Mouse (Mus musculus) cerebellum, postnatal 36 days (tissue): ENCODE measurements around the gene Cfap97d2.

Source experiments
- DNase-seq, 2 experiments: peaks; one replicate each; pipeline ENCODE4 v3.0.0; 2021 to 2022; ENCODE audit warnings: mixed read lengths in 2 of 2

Gene Cfap97d2

DNA sequence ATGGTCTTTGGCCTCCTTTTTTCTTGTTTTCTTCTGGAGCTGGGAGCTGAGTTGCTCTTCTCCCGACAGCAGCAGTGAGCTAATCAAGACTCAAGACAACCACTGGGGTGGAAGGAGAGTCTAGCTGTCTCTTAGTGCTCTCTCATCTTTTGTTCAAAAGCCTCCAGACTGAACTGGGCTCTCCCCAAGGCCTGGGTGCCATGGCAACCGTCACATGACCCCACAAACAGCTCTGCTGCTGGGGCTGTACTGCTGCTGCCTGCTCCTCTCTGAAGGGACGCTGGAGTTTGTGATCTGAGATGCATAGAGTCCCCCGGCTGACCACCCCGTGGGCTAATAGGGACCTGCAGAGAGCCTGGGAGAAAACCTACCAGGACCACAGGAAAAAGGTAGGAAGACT lies at the start of gene Cfap97d2:
TSS of gene Cfap97d2 (plus strand) at position 222 of the 400 bp plus-strand sequence.
- DNase-seq: peak in 1 of 2 experiments; percentile 57

DNA sequence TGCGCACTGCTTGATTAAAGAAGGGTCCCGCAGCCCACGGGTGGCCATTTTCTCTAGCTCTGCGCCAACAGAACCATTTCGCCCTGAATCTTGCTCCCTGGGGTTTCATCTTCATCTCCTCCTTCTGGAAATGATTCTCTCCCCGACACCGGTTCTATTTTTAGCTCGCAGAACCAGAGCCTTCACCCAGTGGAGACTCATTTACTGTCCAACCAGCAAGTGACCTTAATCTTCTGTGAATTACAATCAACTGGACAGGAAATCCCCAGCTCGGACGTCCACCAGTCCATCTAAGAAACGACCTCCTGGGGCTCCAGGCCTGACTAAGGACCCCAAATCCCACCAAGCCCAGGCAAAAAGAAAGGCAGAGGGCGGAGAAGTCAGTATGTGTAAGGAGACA lies 48.2 kb upstream of the Cfap97d2 start:
- no peak for DNase-seq

- DNase-seq: no peak
Observed at GRCm38 (mm10) chr8:13660323-13660722, 45.4 kb upstream of the Cfap97d2 start.

DNA sequence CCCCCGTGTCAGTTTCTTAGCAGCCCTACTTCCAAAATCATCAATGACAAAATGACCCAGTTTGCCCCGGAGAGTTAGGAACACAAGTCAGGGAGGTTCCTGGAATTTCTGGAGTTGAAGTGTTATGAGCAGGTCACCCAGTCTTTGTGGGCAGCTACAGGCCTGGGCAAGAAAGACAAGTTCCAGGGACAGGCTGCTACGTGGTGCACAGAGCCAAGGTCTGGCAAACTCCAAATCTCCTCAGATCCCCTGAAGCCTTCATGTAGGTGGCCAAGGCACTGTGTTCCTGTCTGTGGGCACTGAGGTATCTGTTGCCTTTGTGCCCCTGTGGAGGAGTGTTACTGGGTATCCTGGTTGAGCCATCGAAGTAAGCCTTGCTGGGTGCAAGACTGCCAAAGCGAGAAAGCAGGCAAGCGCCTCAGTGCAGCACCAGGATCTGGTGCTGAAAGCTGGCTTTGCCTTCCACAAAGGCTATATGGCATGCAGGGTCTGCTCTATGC lies 40.9 kb upstream of the Cfap97d2 start:
- no peak for DNase-seq

GRCm38 (mm10) chr8:13665538-13665937 lies 40.2 kb upstream of the Cfap97d2 start:
- DNase-seq: no peak

DNA sequence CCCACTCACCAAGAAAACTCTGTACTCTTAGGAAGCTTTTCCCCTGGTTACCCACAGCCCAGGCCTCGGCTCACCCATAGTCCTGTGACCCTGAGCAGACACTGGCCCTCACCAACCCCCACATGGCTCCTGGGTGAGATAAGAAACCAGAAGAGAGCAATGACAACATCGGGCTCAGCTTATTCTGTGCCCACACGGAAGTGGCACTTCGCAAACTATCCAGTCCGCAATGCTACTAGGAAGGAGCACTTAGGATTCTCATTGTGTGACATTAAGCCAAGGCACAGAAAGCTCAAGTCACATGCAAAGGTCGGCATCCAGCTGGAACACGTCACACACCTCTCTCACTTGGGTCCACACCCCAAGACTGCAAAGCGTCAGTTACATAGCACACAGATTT lies 39.7 kb upstream of the Cfap97d2 start:
- no peak for DNase-seq

DNA sequence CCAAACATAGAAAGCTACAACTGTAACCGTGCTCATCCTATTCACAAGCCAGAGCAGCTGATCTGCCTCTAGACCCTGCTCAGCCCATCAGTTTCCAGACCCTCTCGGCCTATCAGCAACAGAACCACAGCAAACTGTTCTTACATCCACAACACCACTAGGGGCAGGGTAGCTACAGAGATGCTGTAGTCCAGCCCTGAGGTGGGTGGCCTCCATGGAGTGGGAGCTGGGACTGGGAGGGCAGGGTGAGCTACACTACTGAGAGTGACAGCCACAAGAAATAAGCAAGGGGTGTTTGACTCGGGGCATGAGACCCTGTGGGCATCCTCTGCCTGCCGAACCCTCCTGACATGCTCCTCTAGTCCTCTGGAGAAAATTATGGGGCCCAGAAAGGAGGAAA lies 37.8 kb upstream of the Cfap97d2 start:
- peak in 1 of 2 experiments; percentile 29 for DNase-seq

GRCm38 (mm10) chr8:13668367-13668766 lies 37.3 kb upstream of the Cfap97d2 start:
- DNase-seq: no peak

GRCm38 (mm10) chr8:13670011-13670471 lies 35.6 kb upstream of the Cfap97d2 start:
- DNase-seq: peak; percentile 58 to 61

DNA sequence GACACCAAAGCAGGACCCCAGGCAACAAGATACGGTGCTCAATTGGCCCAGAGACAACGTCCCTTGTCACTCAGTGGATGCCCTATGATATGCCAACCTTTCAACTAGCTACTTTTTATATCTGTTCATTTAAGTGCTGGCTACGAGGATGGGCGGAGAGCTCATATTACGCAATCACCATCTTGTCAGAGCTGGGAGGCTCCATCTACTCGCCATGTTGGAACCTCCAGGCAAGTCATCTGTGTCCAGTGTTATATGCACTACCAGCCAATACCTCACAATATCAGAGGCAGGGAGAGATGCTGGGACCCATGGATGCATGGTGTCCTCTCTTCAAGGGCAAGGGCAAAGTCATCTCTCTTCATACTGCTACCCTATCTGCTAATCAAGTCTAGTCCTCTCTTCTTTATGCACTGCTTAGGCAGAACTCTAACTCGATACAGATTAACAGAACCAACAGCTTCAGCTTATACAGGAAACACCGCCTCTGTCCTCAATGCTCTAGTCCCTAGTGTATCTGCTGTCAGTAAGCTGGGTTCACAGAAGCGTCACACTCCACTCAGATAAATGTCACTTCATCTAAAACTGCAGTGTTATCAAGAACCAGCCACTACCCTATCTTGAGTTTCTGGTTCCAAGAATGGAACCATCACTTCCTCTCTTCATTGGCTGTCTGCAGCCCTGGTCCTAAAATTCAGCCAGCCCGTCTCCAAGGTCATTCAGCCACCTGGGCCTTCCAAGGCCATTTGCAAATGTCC lies 34.3 kb upstream of the Cfap97d2 start:
- DNase-seq: no peak

- peak in 1 of 2 experiments; percentile 35 for DNase-seq
Observed at GRCm38 (mm10) chr8:13673215-13673614, 32.5 kb upstream of the Cfap97d2 start.

- DNase-seq: peak; percentile 31 to 34
Observed at GRCm38 (mm10) chr8:13674294-13675010, 31.2 kb upstream of the Cfap97d2 start.

DNA sequence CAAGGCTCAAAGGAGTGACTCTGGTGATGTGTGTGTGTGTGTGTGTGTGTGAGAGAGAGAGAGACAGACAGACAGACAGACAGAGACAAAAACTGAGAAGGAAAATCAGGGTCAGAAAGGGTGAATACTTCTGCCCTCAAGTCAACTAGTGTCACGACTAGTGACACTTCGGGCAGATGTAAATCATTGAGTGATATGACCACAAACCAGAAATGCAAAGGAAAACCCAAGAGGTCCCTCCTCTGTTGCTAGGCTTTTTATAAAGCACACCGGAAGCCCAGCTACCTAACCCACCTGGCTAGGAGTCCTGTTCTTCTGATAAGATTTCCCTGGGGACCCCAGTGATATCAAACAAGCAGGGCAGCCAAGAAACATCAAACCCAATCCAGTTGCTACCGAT lies 30.6 kb upstream of the Cfap97d2 start:
- no peak for DNase-seq

DNA sequence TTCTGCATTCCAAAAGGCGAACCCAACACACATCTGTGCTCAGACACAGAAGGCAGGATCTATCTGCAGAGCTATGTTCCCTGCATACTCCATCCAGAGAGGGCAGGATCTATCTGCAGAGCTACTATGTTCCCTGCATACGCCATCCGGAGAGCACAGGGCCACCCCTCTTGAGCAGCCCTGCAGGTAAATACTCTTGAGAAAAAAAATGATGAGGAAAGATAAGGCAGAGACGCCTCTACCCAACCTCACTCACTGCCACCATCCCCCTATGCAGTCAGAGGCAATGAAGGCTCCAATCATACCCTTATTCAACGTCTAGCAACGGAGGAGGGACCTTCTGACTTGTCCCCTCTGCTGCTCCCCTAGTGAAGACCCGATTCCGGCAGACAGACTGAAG lies 30.2 kb upstream of the Cfap97d2 start:
- DNase-seq: peak; percentile 19 to 43

DNA sequence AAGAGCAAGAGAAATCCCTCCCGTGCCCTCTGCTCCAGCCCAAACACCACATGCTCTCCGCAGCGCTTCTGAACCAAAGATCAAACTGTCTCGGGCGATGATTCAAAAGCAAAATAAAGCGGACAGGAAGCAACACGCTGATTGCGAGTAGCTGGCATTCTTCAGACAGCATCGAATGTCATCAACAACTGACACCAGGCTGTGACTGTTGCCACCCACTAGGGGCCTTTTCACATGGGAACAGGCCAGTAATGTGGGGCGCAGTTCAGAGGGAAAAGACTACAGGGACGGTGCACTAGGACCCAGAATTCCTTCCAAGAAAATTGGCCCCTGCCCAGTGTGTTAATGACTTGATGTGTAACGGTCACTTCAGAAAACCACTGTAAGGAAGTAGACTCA lies 29.4 kb upstream of the Cfap97d2 start:
- peak; percentile 71 to 79 for DNase-seq

DNA sequence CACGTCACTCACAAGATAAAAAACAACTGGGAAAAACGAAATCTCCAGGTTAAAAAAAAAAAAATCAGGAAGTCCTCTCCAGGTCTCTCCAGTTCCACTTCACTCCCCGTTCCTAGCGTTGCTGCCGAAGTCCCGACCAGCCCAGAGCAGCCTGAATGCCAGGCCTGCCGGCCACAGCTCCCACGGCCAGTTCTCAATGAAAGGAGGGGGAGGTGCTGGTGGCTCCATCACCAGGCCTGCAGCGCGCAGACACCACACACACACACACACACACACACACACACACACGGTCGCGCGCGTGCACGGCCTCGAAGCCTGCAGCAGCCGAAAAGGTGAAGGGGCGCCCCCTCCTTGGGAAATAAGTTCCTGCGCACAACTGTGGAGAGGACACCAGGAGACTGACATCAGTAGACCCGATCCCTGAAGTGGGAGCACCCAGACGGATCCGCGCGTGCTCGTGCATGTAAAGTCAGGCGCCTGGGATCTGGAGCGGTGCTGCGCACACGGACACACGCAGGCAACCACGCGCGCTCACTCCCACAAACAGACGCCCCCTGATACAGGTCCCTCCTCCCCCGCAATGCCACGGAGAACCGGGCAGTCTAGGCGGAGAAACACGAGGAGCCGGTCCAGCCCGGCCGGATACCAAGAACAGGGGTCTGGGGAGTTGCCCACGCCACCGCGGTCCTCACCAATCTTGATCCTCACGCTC lies 28.8 kb upstream of the Cfap97d2 start:
- DNase-seq: peak; percentile 71 to 72

- DNase-seq: peak; percentile 92 to 96
Observed at GRCm38 (mm10) chr8:13677413-13677883, 28.2 kb upstream of the Cfap97d2 start, which contains the start of gene Rasa3. Gene Rasa3 (minus strand): TSS chr8:13677603.

DNA sequence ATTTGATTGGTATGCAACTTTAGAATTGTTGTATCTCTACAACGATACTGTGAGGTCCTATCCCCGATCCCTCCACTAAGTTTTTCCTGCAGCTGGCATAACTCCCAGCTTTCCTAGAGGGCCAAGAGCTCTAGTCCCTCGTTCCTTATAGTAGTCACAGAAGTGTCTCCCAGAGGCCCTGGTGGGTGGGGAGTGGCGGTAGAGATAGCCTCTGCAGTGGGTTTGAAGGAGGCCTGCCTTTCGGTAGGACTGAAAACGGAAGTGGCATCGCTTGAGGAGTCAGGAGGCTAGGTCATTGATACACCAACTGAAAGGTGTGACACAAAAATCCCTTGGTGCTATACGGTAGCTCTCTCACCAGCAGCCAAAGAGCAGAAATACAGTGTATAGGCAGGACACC lies 27.5 kb upstream of the Cfap97d2 start:
- no peak for DNase-seq

DNA sequence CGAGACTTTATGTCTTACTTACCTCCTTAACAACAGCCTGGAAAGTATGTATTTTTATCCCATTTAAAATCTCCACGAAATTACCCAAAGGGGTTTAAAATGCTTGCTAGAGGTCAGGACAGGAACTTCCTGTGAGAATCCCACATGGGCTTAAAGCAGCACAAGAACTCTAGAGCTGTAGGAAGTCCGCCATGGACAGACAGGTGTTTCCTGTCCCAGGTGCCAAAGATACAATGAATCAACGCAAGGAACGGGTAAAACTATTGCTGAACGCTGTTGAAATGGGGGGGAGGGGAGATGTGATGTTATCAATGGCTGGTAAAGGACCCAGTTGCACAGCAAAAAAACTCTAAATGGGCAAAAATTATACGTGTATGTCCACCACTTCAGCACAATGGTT lies 21.6 kb upstream of the Cfap97d2 start:
- DNase-seq: no peak

DNA sequence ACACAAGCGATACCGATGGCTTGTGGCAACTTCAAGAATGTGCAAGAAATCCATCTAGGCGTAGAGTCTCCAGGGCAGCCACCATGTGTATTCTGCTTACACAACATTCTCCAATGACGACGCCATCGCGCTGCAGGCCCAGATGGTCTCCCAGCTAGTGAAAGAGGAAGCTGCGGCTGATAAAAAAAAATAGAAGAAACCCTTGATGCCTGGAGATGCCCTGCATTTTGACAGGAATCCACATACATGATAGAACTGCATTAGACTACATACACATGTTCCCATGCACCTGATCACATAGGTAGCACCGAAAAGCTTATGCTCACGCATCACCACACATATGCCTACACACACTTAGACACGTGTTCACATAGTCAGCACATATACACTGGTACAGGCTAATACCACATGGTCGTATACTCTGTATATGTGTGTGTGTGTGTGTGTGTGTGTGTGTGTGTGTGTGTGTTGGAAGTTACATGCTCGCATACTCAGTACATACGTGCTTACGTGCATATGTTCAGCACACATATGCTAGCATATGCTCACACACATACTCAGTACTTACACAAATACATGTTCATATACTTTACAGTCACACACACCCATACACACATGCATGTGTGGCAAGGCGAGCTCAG lies 19.9 kb upstream of the Cfap97d2 start:
- DNase-seq: peak; percentile 56 to 69

- DNase-seq: no peak
Observed at GRCm38 (mm10) chr8:13686426-13686825, 19.3 kb upstream of the Cfap97d2 start.

GRCm38 (mm10) chr8:13687101-13687717 lies 18.5 kb upstream of the Cfap97d2 start:
- no peak for DNase-seq
